Mouse (Mus musculus) midbrain, postnatal 0 days (tissue): ENCODE data around the gene Vwce. TPM values are rescaled to one million over a fixed set of nuclear protein-coding genes. Genes with fewer than 3 reads are reported as not detected.
A peak's percentile ranks its signal among the peaks of the same experiment; 100 is the strongest.

ENCODE experiments used
- ATAC-seq: fragments of 200-750 bp; cut with Nextera tagmentation; 2 replicates; pipeline ENCODE4 v1.8.0; 2017; ENCODE audit warnings: moderate number of reproducible peaks, mild to moderate bottlenecking, moderate TSS enrichment, moderate library complexity; ENCODE audit not compliant: low FRiP score
- DNase-seq: peaks from one replicate; pipeline ENCODE4 v3.0.0-alpha.2; 2015; ENCODE audit warnings: low spot score
- H3K27ac ChIP-seq: fragments of 300-500 bp; sonication (generic); 2 replicates; pipeline ENCODE4 v1.5.1; 2014; ENCODE audit warnings: low read depth, mild to moderate bottlenecking, low read length, mixed read lengths
- H3K27me3 ChIP-seq: fragments of 300-500 bp; sonication (generic); 2 replicates; pipeline ENCODE4 v1.6.1; 2014; ENCODE audit warnings: low read length, control low read depth, mixed read lengths; ENCODE audit not compliant: insufficient read depth
- H3K36me3 ChIP-seq: fragments of 300-500 bp; sonication (generic); 2 replicates; pipeline ENCODE4 v1.6.1; 2014; ENCODE audit warnings: low read length, control low read depth, mixed read lengths; ENCODE audit not compliant: insufficient read depth
- H3K4me1 ChIP-seq: fragments of 300-500 bp; sonication (generic); 2 replicates; pipeline ENCODE4 v1.6.1; 2014; ENCODE audit warnings: mild to moderate bottlenecking, control low read depth, antibody characterized with exemption, low read length, mixed read lengths; ENCODE audit not compliant: insufficient read depth
- H3K4me2 ChIP-seq: fragments of 300-500 bp; sonication (generic); 2 replicates; pipeline ENCODE4 v1.6.1; 2014; ENCODE audit warnings: low read depth, mild to moderate bottlenecking, low read length, mixed read lengths; ENCODE audit not compliant: poor library complexity, severe bottlenecking
- H3K4me3 ChIP-seq: fragments of 300-500 bp; sonication (generic); 2 replicates; pipeline ENCODE4 v1.5.1; 2014; ENCODE audit warnings: low read depth, mild to moderate bottlenecking, low read length, moderate library complexity
- H3K9ac ChIP-seq: fragments of 300-500 bp; sonication (generic); replicated peaks from 2 replicates; pipeline ENCODE4 v1.6.1; 2014; ENCODE audit warnings: mild to moderate bottlenecking, low read length, moderate library complexity, mixed read lengths; ENCODE audit not compliant: poor library complexity, severe bottlenecking
- H3K9me3 ChIP-seq: fragments of 300-500 bp; sonication (generic); 2 replicates; pipeline ENCODE4 v1.6.1; 2016; ENCODE audit warnings: low read length, control low read depth
- CTCF ChIP-seq: IDR thresholded peaks from 2 replicates; pipeline ENCODE4 v1.5.1; 2016; ENCODE audit warnings: antibody characterized with exemption, mild to moderate bottlenecking
- WGBS: fragments of 180-500 bp; shearing (Covaris S2); extraction: QIAGEN DNeasy Blood & Tissue Kit; methylation state at CpG from one replicate; pipeline ENCODE4 v1.1.7; 2014; 5-methylcytosine and 5-hydroxymethylcytosine counted together
- polyA plus RNA-seq: library from polyadenylated mRNA; unstranded; fragments of >200 nt; fragmentation: Nextera tagmentation; extraction: Ambion mirVana; gene quantifications from 2 replicates; pipeline ENCODE4 v1.2.1, GENCODE M21; 2015
- total RNA-seq: library from RNA; depleted of rRNA; stranded (reverse); fragments of >200 nt; gene quantifications from 2 replicates; pipeline ENCODE4 v1.2.3, GENCODE M21; 2014

The Vwce gene
- total and polyA plus RNA-seq, 2 experiments from 2014 or later = 2.2 to 2.6 TPM

- H3K36me3 ChIP-seq = no peaks in the 10 kb centered on the region
- ATAC-seq (peak; percentile 92), DNase-seq (peak; percentile 93)
- H3K27me3 ChIP-seq = no peaks in the 10 kb centered on the region
- peaks cover 18% of the 10 kb centered on the region; the same call in 1 of the 2 replicates for H3K4me1 ChIP-seq
- peak within 1 kb of the TSS; percentile 78 for H3K4me3 ChIP-seq
- H3K9ac ChIP-seq = peak within 1 kb of the TSS; percentile 96
- no peak; the same call in 1 of the 2 replicates for TF ChIP-seq CTCF
- H3K4me2 ChIP-seq = peak within 1 kb of the TSS; percentile 77
- H3K9me3 ChIP-seq = no peaks in the 10 kb centered on the region
- under 1% methylated on average over 49 of the region's 74 CpGs for WGBS
- peak within 1 kb of the TSS; percentile 96 for H3K27ac ChIP-seq
Measured at GRCm38 (mm10) chr19:10688537-10689352, 54.7 kb downstream of the Vwce start, which contains the start of gene Vps37c. Gene Vps37c (plus strand): TSS chr19:10688735.

GRCm38 (mm10) chr19:10689470-10690166 lies 55.6 kb downstream of the Vwce start:
- no peaks in the 10 kb centered on the region for H3K36me3 ChIP-seq
- H3K4me2 ChIP-seq = peak overlapping the region; percentile 77
- H3K4me1 ChIP-seq = peaks cover 18% of the 10 kb centered on the region; the same call in 1 of the 2 replicates
- ATAC-seq (no peak; the same call in 1 of the 2 replicates), DNase-seq (peak; percentile 66)
- H3K9ac ChIP-seq = peak overlapping the region; percentile 96
- H3K27ac ChIP-seq = peak overlapping the region; percentile 96
- 30% methylated on average over 5 of the region's 5 CpGs for WGBS
- no peaks in the 10 kb centered on the region for H3K9me3 ChIP-seq
- H3K27me3 ChIP-seq = no peaks in the 10 kb centered on the region
- no peak for TF ChIP-seq CTCF
- peak overlapping the region; percentile 78 for H3K4me3 ChIP-seq

GRCm38 (mm10) chr19:10690336-10690735 lies 56.3 kb downstream of the Vwce start:
- no peak for DNase-seq
- H3K4me1 ChIP-seq = peaks cover 20% of the 10 kb centered on the region; the same call in 1 of the 2 replicates
- no peaks in the 10 kb centered on the region for H3K36me3 ChIP-seq
- no peaks in the 10 kb centered on the region for H3K27me3 ChIP-seq
- H3K4me3 ChIP-seq = no peak overlapping the region
- ATAC-seq = no peak
- H3K27ac ChIP-seq = peak overlapping the region; percentile 96
- H3K9ac ChIP-seq = no peak overlapping the region
- peak overlapping the region; percentile 24 for H3K4me2 ChIP-seq
- H3K9me3 ChIP-seq = no peaks in the 10 kb centered on the region
- no peak for TF ChIP-seq CTCF
- WGBS = 75% methylated on average over 3 of the region's 3 CpGs

GRCm38 (mm10) chr19:10691121-10691520 lies 57.1 kb downstream of the Vwce start:
- no peaks in the 10 kb centered on the region for H3K36me3 ChIP-seq
- H3K27ac ChIP-seq = no peak overlapping the region
- H3K9ac ChIP-seq = no peak overlapping the region
- no peak overlapping the region for H3K4me2 ChIP-seq
- WGBS = 96% methylated on average over 4 of the region's 4 CpGs
- no peak for TF ChIP-seq CTCF
- H3K4me1 ChIP-seq = peaks cover 24% of the 10 kb centered on the region; the same call in 1 of the 2 replicates
- no peak for DNase-seq
- H3K4me3 ChIP-seq = no peak overlapping the region
- H3K27me3 ChIP-seq = no peaks in the 10 kb centered on the region
- no peak for ATAC-seq
- no peaks in the 10 kb centered on the region for H3K9me3 ChIP-seq

- 80% methylated on average over 3 of the region's 3 CpGs for WGBS
- H3K4me1 ChIP-seq = peaks cover 24% of the 10 kb centered on the region; the same call in 1 of the 2 replicates
- no peaks in the 10 kb centered on the region for H3K27me3 ChIP-seq
- no peaks in the 10 kb centered on the region for H3K36me3 ChIP-seq
- no peak overlapping the region for H3K4me2 ChIP-seq
- no peak overlapping the region for H3K9ac ChIP-seq
- DNase-seq (no peak), ATAC-seq (no peak)
- H3K27ac ChIP-seq = no peak overlapping the region
- no peak overlapping the region for H3K4me3 ChIP-seq
- H3K9me3 ChIP-seq = no peaks in the 10 kb centered on the region
- no peak for TF ChIP-seq CTCF
Measured at GRCm38 (mm10) chr19:10691660-10692059, 57.6 kb downstream of the Vwce start.
